Comparison of ENCODE assay signal across 2 mouse cellular contexts in genomic region chr3:98987266-98987665, GRCm38 (mm10).
A peak's percentile ranks its signal among the peaks of the same experiment; 100 is the strongest.
DNase-seq lines count a peak whose midpoint lies in the region; TF ChIP-seq lines count a peak whose summit lies in the region.
"Not testable (repeated sequence)": the region's sequence is repeated elsewhere in the genome, so short reads cannot be mapped to it uniquely, and the experiment has no call there.

No protein-coding gene starts in this region.

- not testable (repeated sequence) for H3K4me1 ChIP-seq in kidney, adult 2 months (ENCODE audit: control insufficient read depth, insufficient read depth, low read length)

- not testable (repeated sequence) for H3K4me3 ChIP-seq in kidney, adult 2 months (ENCODE audit: insufficient read depth, low read depth, low read length)

- WGBS in kidney, adult 2 months, result 36% methylated on average over 2 of the region's 2 CpGs

- not testable (repeated sequence) for TF ChIP-seq POLR2A in kidney, adult 2 months (IDR thresholded peaks at IDR 0.05; ENCODE audit: low read depth, low read length)

- peak; percentile 67 for DNase-seq in kidney, adult 2 months
- peak; percentile 55 for DNase-seq in kidney, adult 9 months

- not testable (repeated sequence) for TF ChIP-seq CTCF in kidney, adult 2 months (conservative IDR thresholded peaks at IDR 0.05; ENCODE audit: insufficient read depth, insufficient read length, low read depth, low read length)

- not testable (repeated sequence) for H3K27ac ChIP-seq in kidney, adult 2 months (ENCODE audit: insufficient read depth, low read depth, low read length)

- not testable (repeated sequence) for H3K27me3 ChIP-seq in kidney, adult 2 months (replicated peaks; ENCODE audit: control insufficient read depth, insufficient read depth, low read length)

- not testable (repeated sequence) for H3K36me3 ChIP-seq in kidney, adult 2 months (ENCODE audit: control insufficient read depth, insufficient read depth, low read length)
